Mouse (Mus musculus) C2C12 (cell line): ENCODE measurements around the gene Usp8.

Experiments
- CEBPB ChIP-seq: IDR thresholded peaks from one replicate; pipeline ENCODE4 v1.6.1; 2011; ENCODE audit warnings: low read depth, mild to moderate bottlenecking, control low read depth, moderate library complexity
- CTCF ChIP-seq: IDR thresholded peaks from one replicate; pipeline ENCODE4 v1.5.1; 2011; ENCODE audit not compliant: control insufficient read depth, insufficient read depth, insufficient read length
- FOSL1 ChIP-seq: IDR thresholded peaks from one replicate; pipeline ENCODE4 v1.8.0; 2011; ENCODE audit warnings: mild to moderate bottlenecking, low read length; ENCODE audit not compliant: poor library complexity, insufficient read depth, severe bottlenecking
- MAX ChIP-seq: IDR thresholded peaks from one replicate; pipeline ENCODE4 v1.6.1; 2011; ENCODE audit warnings: mild to moderate bottlenecking, control low read depth
- MYOD1 ChIP-seq: IDR thresholded peaks from one replicate; pipeline ENCODE4 v1.6.1; 2011; ENCODE audit warnings: low read depth; ENCODE audit not compliant: control insufficient read depth, insufficient read length
- MYOG ChIP-seq: IDR thresholded peaks from one replicate; pipeline ENCODE4 v1.6.1; 2011; ENCODE audit not compliant: control insufficient read depth, insufficient read length; ENCODE audit errors: extremely low read depth
- USF1 ChIP-seq: IDR thresholded peaks from one replicate; pipeline ENCODE4 v1.6.1; 2011; ENCODE audit warnings: low read depth, mild to moderate bottlenecking, control low read depth, moderate library complexity

GRCm38 (mm10) chr2:126787721-126788342, 80.7 kb downstream of the Usp8 start:
- TF ChIP-seq CEBPB, result no peak
- no peak for TF ChIP-seq CTCF
- TF ChIP-seq MYOG, result no peak
- no peak for TF ChIP-seq MYOD1
- no peak for TF ChIP-seq MAX
- TF ChIP-seq USF1, result no peak
- no peak for TF ChIP-seq FOSL1
